ENCODE assay signal across 8 mouse cellular contexts in genomic region chr3:109030817-109031216, GRCm38 (mm10). TPM values are rescaled to one million over a fixed set of nuclear protein-coding genes. Genes with fewer than 3 reads are reported as not detected.
DNase-seq lines count a peak whose midpoint lies in the region.
"Had no signal": no experiment of that assay in that cellular context is flagged by ENCODE, and none has a peak within 500 bp of the region (broad histone marks: within the 10 kb centered on the region; RNA-seq: fewer than 3 reads in every experiment).

No protein-coding gene starts in this region.

- DNase-seq in 3T3-L1 (ENCODE audit: low read depth, low spot score) = peak; percentile 72
- peak; percentile 23 for DNase-seq in R1 (ENCODE audit: low read depth, low spot score)
- DNase-seq in heart, postnatal 25 days (ENCODE audit: low spot score) = peak; percentile 24
- DNase-seq in lung, adult 18-20 months = peak; percentile 42 to 68
- DNase-seq in right cerebral cortex, adult 18-20 months = no peak
- DNase-seq in spleen, adult 18-20 months = no peak
- no peak for DNase-seq in cerebellum, postnatal 4 days (ENCODE audit: low spot score in 2 of 2)

- intact Hi-C loops in heart, postnatal 25 days (cut with DNase I) = no loop called here

RNA-seq across cellular contexts. Expression of gene Fam102b, which starts 3.4 kb away (rescaled TPM):
- 10 to 100 TPM; 10.8 to 13.5 TPM for total RNA-seq in heart, postnatal 25 days (2021)

RNA-seq across cellular contexts. Expression of gene Slc25a54, which starts 49.5 kb away (rescaled TPM):
- total RNA-seq in heart, postnatal 25 days (2021) = not detected
- total RNA-seq: midbrain, postnatal 0 days had no signal

Comparison
In these comparisons a context has a peak if more than half of its experiments do, and no peak if none do; other contexts are left out.
1. DNase-seq: peak in 3T3-L1 (single experiment), R1 (single experiment), heart, postnatal 25 days (single experiment) and lung, adult 18-20 months (2 of 2); none in right cerebral cortex, adult 18-20 months (single experiment), spleen, adult 18-20 months (0 of 2) and cerebellum, postnatal 4 days (0 of 2).